Mouse (Mus musculus) midbrain, embryonic 10.5 days (tissue): ENCODE data around the gene Adad2. TPM values are rescaled to one million over a fixed set of nuclear protein-coding genes. Genes with fewer than 3 reads are reported as not detected.

Source experiments
- DNase-seq: peaks from one replicate; pipeline ENCODE4 v3.0.0-alpha.2; 2017; ENCODE audit warnings: low spot score
- H3K27ac ChIP-seq: fragments of 300-500 bp; sonication (generic); replicated peaks from 2 replicates; pipeline ENCODE4 v1.5.1; 2016; ENCODE audit warnings: mild to moderate bottlenecking
- H3K27me3 ChIP-seq: fragments of 300-500 bp; sonication (generic); 2 replicates; pipeline ENCODE4 v1.6.1; 2016; ENCODE audit warnings: low read depth, mild to moderate bottlenecking; ENCODE audit not compliant: poor library complexity, severe bottlenecking
- H3K36me3 ChIP-seq: fragments of 300-500 bp; sonication (generic); 2 replicates; pipeline ENCODE4 v1.6.1; 2016; ENCODE audit warnings: mild to moderate bottlenecking, moderate library complexity
- H3K4me1 ChIP-seq: fragments of 300-500 bp; sonication (generic); 2 replicates; pipeline ENCODE4 v1.6.1; 2016
- H3K4me3 ChIP-seq: fragments of 300-500 bp; sonication (generic); 2 replicates; pipeline ENCODE4 v1.5.1; 2016; ENCODE audit warnings: mild to moderate bottlenecking, moderate library complexity
- H3K9me3 ChIP-seq: fragments of 300-500 bp; sonication (generic); replicated peaks from 2 replicates; pipeline ENCODE4 v1.6.1; 2016; ENCODE audit warnings: mild to moderate bottlenecking
- WGBS: fragments of 180-500 bp; shearing (Covaris S2); methylation state at CpG from one replicate; pipeline ENCODE4 v1.1.7; 2016; 5-methylcytosine and 5-hydroxymethylcytosine counted together
- polyA plus RNA-seq: library from polyadenylated mRNA; unstranded; fragments of >200 nt; fragmentation: Nextera tagmentation; extraction: Ambion mirVana; gene quantifications from 2 replicates; pipeline ENCODE4 v1.2.1, GENCODE M21; 2016

Adad2 gene
- polyA plus RNA-seq, 1 experiment from 2014 or later: 0.28 TPM

DNA sequence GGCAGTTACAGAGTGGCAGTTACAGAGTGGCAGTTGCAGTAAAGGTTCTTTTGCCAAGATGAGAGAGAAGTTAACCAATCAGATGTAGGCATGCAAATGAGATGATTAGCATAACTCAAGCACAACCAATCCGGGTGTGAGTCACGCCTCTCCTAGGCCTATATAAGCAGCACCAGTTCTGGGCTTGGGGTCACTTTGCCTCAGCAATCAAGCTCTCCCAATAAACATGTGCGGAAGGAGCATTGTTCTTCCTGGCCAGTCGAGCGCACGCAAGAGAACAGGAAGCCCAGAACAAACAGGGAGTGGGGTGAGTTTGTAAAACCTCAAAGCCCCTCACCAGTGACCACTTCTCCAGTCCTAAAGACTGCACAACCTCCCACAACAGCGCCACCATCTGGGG lies 34.3 kb downstream of the Adad2 start:
- Histone ChIP-seq H3K36me3 (no peaks in the 10 kb centered on the region), H3K9me3 (peaks cover 5% of the 10 kb centered on the region; the same call in 1 of the 2 replicates), H3K4me3 (no peak overlapping the region), H3K4me1 (peaks cover 9% of the 10 kb centered on the region; the same call in 1 of the 2 replicates), H3K27ac (no peak overlapping the region), H3K27me3 (no peaks in the 10 kb centered on the region)
- WGBS: 85% methylated on average over 7 of the region's 7 CpGs
- DNase-seq: no peak

- H3K36me3 ChIP-seq: no peaks in the 10 kb centered on the region
- H3K27ac ChIP-seq: no peak overlapping the region
- H3K9me3 ChIP-seq: peaks cover 3% of the 10 kb centered on the region; the same call in 1 of the 2 replicates
- no peak overlapping the region for H3K4me3 ChIP-seq
- 63% methylated on average over 2 of the region's 2 CpGs for WGBS
- H3K27me3 ChIP-seq: no peaks in the 10 kb centered on the region
- H3K4me1 ChIP-seq: peaks cover 17% of the 10 kb centered on the region
- no peak for DNase-seq
Observed at GRCm38 (mm10) chr8:119651324-119651723, 38.8 kb downstream of the Adad2 start.

DNA sequence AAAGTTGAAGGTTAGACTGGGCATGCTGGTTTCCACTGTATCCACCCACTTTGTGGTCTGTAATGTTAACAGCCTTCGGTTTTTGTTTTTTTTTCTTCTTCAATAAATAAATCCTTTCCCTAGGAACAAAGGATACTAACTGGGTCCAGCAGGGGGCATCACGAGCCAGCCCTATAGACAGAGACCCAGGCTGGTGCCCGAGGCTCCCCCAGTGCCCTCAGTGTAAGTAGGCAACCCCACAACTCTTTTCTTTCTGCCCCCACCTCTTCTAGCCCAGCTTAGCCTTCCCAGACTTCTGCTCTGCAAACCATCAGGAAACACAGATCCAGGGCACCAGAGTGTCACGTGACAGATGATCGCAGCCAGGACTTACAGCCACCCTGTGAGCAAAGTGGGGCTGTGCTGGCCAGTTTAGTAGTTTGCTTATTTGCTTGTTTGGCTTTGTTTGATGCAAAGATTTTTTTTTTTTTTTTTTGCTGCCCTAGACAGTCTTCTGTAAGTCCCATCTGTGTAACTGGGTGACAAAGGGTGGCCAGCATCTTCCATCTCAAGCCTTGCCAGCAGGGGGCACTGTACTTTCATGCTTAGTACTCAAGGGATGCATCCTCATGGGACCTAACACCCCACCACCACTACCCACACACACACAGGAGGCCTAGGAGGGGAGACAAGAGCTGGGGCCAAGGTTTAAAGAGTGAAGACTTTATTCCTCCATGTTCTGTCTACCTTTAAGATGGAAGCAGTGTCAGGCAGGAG lies 44.3 kb downstream of the Adad2 start:
- Histone ChIP-seq H3K36me3 (no peaks in the 10 kb centered on the region), H3K9me3 (no peaks in the 10 kb centered on the region; the same call in 1 of the 2 replicates), H3K27me3 (no peaks in the 10 kb centered on the region), H3K4me3 (no peak overlapping the region), H3K27ac (peak overlapping the region; percentile 33; the same call in 1 of the 2 replicates), H3K4me1 (peaks cover 38% of the 10 kb centered on the region)
- 63% methylated on average over 5 of the region's 5 CpGs for WGBS
- DNase-seq: no peak

DNA sequence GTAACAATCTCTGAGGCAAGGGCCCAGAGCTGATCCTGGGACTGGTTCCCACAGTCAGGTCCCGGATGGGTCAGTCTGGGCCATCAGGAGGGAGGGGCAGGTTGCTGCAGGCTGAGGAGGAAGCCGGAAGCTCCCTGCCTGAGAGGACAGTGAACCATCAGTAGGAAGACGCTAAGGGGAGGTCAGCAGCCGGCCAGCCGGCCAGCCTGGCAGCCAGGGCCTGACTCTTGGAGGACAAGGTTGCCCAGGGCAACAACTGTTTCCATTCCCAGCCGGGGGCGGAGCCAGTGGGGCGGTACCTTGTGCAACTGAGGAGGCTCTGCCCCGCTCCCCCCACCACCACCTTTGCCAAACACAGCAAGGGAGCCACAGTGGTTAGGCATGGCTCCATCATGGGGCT lies 48.5 kb downstream of the Adad2 start:
- DNase-seq: peak; percentile 82
- no peaks in the 10 kb centered on the region; the same call in 1 of the 2 replicates for H3K9me3 ChIP-seq
- H3K27ac ChIP-seq: peak overlapping the region; percentile 85
- H3K4me3 ChIP-seq: peak overlapping the region; percentile 16; the same call in 1 of the 2 replicates
- 3% methylated on average over 9 of the region's 9 CpGs for WGBS
- H3K4me1 ChIP-seq: peaks cover 60% of the 10 kb centered on the region
- no peaks in the 10 kb centered on the region for H3K27me3 ChIP-seq
- H3K36me3 ChIP-seq: no peaks in the 10 kb centered on the region

GRCm38 (mm10) chr8:119661892-119662291 lies 49.3 kb downstream of the Adad2 start:
- no peak for DNase-seq
- Histone ChIP-seq H3K27ac (peak overlapping the region; percentile 55; the same call in 1 of the 2 replicates), H3K4me3 (no peak overlapping the region), H3K27me3 (peaks cover 6% of the 10 kb centered on the region), H3K36me3 (no peaks in the 10 kb centered on the region), H3K9me3 (no peaks in the 10 kb centered on the region; the same call in 1 of the 2 replicates), H3K4me1 (peaks cover 66% of the 10 kb centered on the region)
- 72% methylated on average over 6 of the region's 6 CpGs for WGBS

DNA sequence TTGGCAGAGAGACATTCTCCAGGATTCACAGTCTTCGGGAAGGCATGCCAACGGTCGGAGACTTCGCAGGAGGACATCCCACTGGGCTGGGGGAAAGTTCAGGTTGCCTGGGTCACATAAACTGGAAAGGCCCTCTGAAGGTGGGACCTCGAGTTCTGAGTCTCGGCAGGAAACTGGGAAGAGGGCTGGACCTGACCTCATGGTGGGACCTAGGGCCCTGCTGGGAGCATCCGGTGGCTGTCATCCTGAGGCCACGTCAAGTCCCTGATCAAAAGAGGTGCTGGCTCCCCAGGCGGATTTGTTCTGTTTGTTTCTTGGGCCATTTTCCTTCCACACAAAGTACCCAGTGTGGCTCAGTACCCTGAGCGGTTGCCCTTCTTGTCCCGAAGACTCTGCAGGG lies 50.9 kb downstream of the Adad2 start:
- Histone ChIP-seq H3K4me1 (peaks cover 81% of the 10 kb centered on the region), H3K27me3 (peaks cover 13% of the 10 kb centered on the region), H3K9me3 (no peaks in the 10 kb centered on the region), H3K36me3 (no peaks in the 10 kb centered on the region), H3K27ac (peak overlapping the region; percentile 28; the same call in 1 of the 2 replicates), H3K4me3 (no peak overlapping the region)
- 56% methylated on average over 11 of the region's 11 CpGs for WGBS
- peak; percentile 37 for DNase-seq

GRCm38 (mm10) chr8:119665270-119665669 lies 52.7 kb downstream of the Adad2 start:
- DNase-seq: no peak
- Histone ChIP-seq H3K4me1 (peaks cover 94% of the 10 kb centered on the region), H3K9me3 (no peaks in the 10 kb centered on the region), H3K27ac (peak overlapping the region; percentile 80; the same call in 1 of the 2 replicates), H3K4me3 (no peak overlapping the region), H3K36me3 (no peaks in the 10 kb centered on the region), H3K27me3 (peaks cover 13% of the 10 kb centered on the region)
- 75% methylated on average over 6 of the region's 6 CpGs for WGBS

Other genes with a start within 250 kb of the Adad2 start
- gene Mlycd, start 217.9 kb upstream of the Adad2 start, polyA plus RNA-seq: 10.9 and 11.4 TPM in 2 replicates
- gene Osgin1, start 178.6 kb upstream of the Adad2 start, polyA plus RNA-seq: 0.21 and 0.23 TPM in 2 replicates
- gene Necab2, start 166.0 kb upstream of the Adad2 start, polyA plus RNA-seq: 16.3 and 17.0 TPM in 2 replicates
- gene Slc38a8, start 111.0 kb upstream of the Adad2 start, polyA plus RNA-seq: 0.15 and 1.1 TPM in 2 replicates
- 111 and 112 TPM in 2 replicates for gene Mbtps1, start 54.0 kb upstream of the Adad2 start, polyA plus RNA-seq
- 73.0 and 88.9 TPM in 2 replicates for gene Hsdl1, start 37.6 kb upstream of the Adad2 start, polyA plus RNA-seq
- gene Dnaaf1, start 37.5 kb upstream of the Adad2 start, polyA plus RNA-seq: 0.19 and 0.30 TPM in 2 replicates
- 15.3 and 16.7 TPM in 2 replicates for gene Taf1c, start 7.5 kb upstream of the Adad2 start, polyA plus RNA-seq
- gene Kcng4, start 22.9 kb downstream of the Adad2 start, polyA plus RNA-seq: 0.19 and 0.52 TPM in 2 replicates
- 20.5 and 32.9 TPM in 2 replicates for gene Wfdc1, start 53.6 kb downstream of the Adad2 start, polyA plus RNA-seq
- gene Atp2c2, start 87.3 kb downstream of the Adad2 start, polyA plus RNA-seq: 1.2 and 1.6 TPM in 2 replicates
- gene Tldc1, start 165.7 kb downstream of the Adad2 start, polyA plus RNA-seq: 15.4 and 16.4 TPM in 2 replicates
- gene Cotl1, start 227.8 kb downstream of the Adad2 start, polyA plus RNA-seq: 150 and 197 TPM in 2 replicates
- 12.8 and 13.0 TPM in 2 replicates for gene Klhl36, start 249.5 kb downstream of the Adad2 start, polyA plus RNA-seq